Mouse (Mus musculus): ENCODE data around the gene Lsm11. TPM values are rescaled to one million over a fixed set of nuclear protein-coding genes. Genes with fewer than 3 reads are reported as not detected.
A peak's percentile ranks its signal among the peaks of the same experiment; 100 is the strongest.

Gene Lsm11
- polyA plus RNA-seq, 1 experiment from 2014 or later = 12.0 TPM

DNA sequence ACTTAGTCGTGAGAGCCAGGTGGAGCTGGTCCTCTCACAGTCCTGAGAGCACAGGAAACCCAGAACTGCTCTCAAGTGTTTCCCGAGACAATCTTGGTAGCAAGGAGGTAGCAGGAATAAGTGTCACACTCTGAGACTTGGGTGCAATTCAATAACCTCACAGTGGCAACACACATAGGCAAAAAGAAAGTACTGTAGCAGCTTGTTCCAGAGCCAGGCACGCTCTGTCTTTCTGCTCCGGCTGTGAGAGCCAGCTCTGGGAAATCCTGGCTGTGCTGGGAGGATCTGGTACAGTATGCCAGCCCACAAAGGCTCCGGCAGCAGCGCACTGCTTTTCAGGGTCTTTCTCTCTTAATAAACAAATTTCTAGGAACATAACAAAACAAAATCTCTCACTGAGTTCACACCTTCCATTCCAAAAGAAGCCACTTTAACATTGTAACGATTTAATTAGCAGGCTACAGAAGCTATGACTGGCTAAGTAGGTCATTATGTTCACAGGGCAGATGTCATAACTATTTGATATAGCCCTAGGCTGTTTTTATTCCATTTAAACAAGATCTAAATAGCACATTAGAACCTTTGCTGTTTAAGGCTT lies 1.5 kb downstream of the Lsm11 start:
- no peaks in the 10 kb centered on the region for H3K9me3 ChIP-seq (ENCODE audit: control insufficient read depth, low read length)
- H3K4me1 ChIP-seq (replicated peaks; ENCODE audit: control insufficient read depth, insufficient read depth, low read length) = no peaks in the 10 kb centered on the region; the same call in 1 of the 2 replicates
- H3K4me3 ChIP-seq (ENCODE audit: low read depth, low read length) = peak overlapping the region; percentile 83
- peak overlapping the region; percentile 90 for H3K4me2 ChIP-seq (replicated peaks; ENCODE audit: low read depth, low read length)
- ATAC-seq (ENCODE audit: low FRiP score) (no peak), DNase-seq (ENCODE audit: low spot score) (no peak)
- H3K36me3 ChIP-seq (ENCODE audit: control insufficient read depth, insufficient read depth, low read length) = no peaks in the 10 kb centered on the region
- no peak overlapping the region for H3K27ac ChIP-seq (ENCODE audit: low read depth, low read length)
- H3K27me3 ChIP-seq (ENCODE audit: control insufficient read depth, insufficient read depth, low read length) = no peaks in the 10 kb centered on the region
- no peak overlapping the region; the same call in 1 of the 2 replicates for H3K9ac ChIP-seq (ENCODE audit: low read depth, low read length)
- 77% methylated on average over 7 of the region's 7 CpGs for WGBS

DNA sequence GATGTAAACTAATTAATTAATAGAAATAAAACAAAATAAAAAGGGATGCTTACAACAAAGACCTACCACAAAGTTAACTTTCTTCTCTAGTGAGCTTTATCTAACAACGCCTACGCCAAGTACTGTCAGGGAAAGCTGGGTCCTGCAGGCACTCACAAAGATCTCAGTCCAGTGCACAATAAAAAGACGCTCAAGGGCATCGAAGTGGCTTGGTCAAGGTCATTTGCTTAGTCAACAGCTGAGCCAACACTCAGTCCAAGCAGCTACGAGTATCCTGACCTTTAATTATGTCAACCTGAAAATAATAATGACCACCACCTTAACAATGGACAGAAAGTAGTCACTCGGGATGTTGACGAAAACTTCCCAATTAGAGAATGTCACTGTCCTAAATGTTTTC lies 2.5 kb downstream of the Lsm11 start:
- Histone ChIP-seq H3K9ac (ENCODE audit: low read depth, low read length) (no peak overlapping the region), H3K27me3 (ENCODE audit: control insufficient read depth, insufficient read depth, low read length) (no peaks in the 10 kb centered on the region), H3K4me2 (replicated peaks; ENCODE audit: low read depth, low read length) (no peak overlapping the region), H3K27ac (ENCODE audit: low read depth, low read length) (no peak overlapping the region), H3K4me1 (replicated peaks; ENCODE audit: control insufficient read depth, insufficient read depth, low read length) (no peaks in the 10 kb centered on the region; the same call in 1 of the 2 replicates), H3K9me3 (ENCODE audit: control insufficient read depth, low read length) (no peaks in the 10 kb centered on the region), H3K36me3 (ENCODE audit: control insufficient read depth, insufficient read depth, low read length) (no peaks in the 10 kb centered on the region), H3K4me3 (ENCODE audit: low read depth, low read length) (no peak overlapping the region)
- DNase-seq (ENCODE audit: low spot score) (no peak), ATAC-seq (ENCODE audit: low FRiP score) (no peak)
- WGBS = 92% methylated on average over 7 of the region's 7 CpGs

DNA sequence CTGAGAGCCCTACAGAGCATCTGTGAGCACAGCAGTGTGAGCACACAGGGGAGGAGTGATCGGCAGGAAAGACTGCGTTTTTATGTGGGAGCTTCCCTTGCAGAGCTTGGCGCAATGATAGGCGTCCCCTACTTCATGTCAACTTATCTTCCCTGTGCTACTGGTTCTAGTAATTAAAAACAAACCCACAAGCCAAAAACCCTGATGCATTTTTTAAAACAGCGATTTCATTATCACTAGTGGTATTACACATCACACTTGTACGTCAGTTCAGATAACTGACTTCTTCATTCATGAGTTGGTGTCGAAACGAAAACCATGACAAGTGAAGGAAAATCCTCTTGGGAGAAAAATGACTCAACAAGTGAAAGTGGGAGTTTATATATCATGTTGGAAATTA lies 5.8 kb downstream of the Lsm11 start:
- ATAC-seq (ENCODE audit: low FRiP score) = no peak
- Histone ChIP-seq H3K27ac (ENCODE audit: low read depth, low read length) (no peak overlapping the region), H3K9me3 (ENCODE audit: control insufficient read depth, low read length) (no peaks in the 10 kb centered on the region), H3K4me2 (replicated peaks; ENCODE audit: low read depth, low read length) (no peak overlapping the region), H3K4me1 (replicated peaks; ENCODE audit: control insufficient read depth, insufficient read depth, low read length) (no peaks in the 10 kb centered on the region; the same call in 1 of the 2 replicates), H3K9ac (ENCODE audit: low read depth, low read length) (no peak overlapping the region), H3K36me3 (ENCODE audit: control insufficient read depth, insufficient read depth, low read length) (no peaks in the 10 kb centered on the region), H3K27me3 (ENCODE audit: control insufficient read depth, insufficient read depth, low read length) (no peaks in the 10 kb centered on the region), H3K4me3 (ENCODE audit: low read depth, low read length) (no peak overlapping the region)
- no peak for DNase-seq (ENCODE audit: low spot score)
- 95% methylated on average over 8 of the region's 8 CpGs for WGBS

DNA sequence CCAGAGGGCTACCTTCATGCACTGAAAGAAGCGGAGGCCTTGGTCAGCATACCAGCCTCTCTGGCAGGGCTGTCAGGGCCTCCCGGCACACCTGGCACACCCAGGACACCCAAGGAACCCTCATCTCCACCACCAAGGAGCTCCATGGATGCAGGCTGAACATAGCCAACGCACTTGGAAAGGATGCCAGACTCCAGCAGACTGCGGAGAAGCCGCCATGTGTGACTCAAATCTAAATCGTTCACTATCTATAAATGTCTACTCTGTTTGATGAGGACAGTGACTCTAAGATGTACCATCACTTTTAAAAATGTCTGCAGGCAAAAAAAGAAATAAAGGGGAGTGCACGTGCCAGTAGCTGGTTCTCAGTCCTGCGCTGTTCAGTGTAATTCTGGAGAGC lies 7.3 kb downstream of the Lsm11 start:
- Histone ChIP-seq H3K4me1 (replicated peaks; ENCODE audit: control insufficient read depth, insufficient read depth, low read length) (no peaks in the 10 kb centered on the region), H3K27me3 (ENCODE audit: control insufficient read depth, insufficient read depth, low read length) (no peaks in the 10 kb centered on the region), H3K4me3 (ENCODE audit: low read depth, low read length) (no peak overlapping the region), H3K4me2 (replicated peaks; ENCODE audit: low read depth, low read length) (no peak overlapping the region), H3K27ac (ENCODE audit: low read depth, low read length) (no peak overlapping the region), H3K9ac (ENCODE audit: low read depth, low read length) (no peak overlapping the region), H3K36me3 (ENCODE audit: control insufficient read depth, insufficient read depth, low read length) (no peaks in the 10 kb centered on the region), H3K9me3 (ENCODE audit: control insufficient read depth, low read length) (no peaks in the 10 kb centered on the region)
- DNase-seq (ENCODE audit: low spot score) = no peak
- 96% methylated on average over 8 of the region's 8 CpGs for WGBS
- no peak for ATAC-seq (ENCODE audit: low FRiP score)

DNA sequence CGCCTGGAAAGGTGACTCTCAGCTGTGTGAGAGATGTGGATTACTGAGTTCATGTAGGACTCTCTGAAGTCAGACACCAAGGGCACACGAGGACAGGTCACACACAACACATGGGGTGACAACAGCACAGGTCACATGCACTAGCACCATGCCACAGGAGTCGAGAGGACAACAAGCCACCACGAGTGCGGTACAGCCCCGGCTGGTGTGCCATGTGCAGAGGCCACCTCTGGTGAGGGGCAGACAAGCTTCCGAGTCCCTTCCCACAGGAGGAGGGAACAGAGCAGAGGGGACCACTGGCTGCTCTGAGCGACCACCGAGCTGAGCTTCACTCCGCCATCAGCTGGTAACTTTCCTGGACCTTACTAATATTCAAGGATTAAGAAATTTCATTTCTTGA lies 12.0 kb downstream of the Lsm11 start:
- H3K9ac ChIP-seq (ENCODE audit: low read depth, low read length) = no peak overlapping the region
- no peak overlapping the region for H3K4me2 ChIP-seq (replicated peaks; ENCODE audit: low read depth, low read length)
- no peak overlapping the region for H3K4me3 ChIP-seq (ENCODE audit: low read depth, low read length)
- 91% methylated on average over 10 of the region's 10 CpGs for WGBS
- DNase-seq (ENCODE audit: low spot score) (no peak), ATAC-seq (ENCODE audit: low FRiP score) (no peak)
- no peaks in the 10 kb centered on the region for H3K27me3 ChIP-seq (ENCODE audit: control insufficient read depth, insufficient read depth, low read length)
- H3K27ac ChIP-seq (ENCODE audit: low read depth, low read length) = no peak overlapping the region
- no peaks in the 10 kb centered on the region for H3K9me3 ChIP-seq (ENCODE audit: control insufficient read depth, low read length)
- H3K4me1 ChIP-seq (replicated peaks; ENCODE audit: control insufficient read depth, insufficient read depth, low read length) = no peaks in the 10 kb centered on the region
- H3K36me3 ChIP-seq (ENCODE audit: control insufficient read depth, insufficient read depth, low read length) = no peaks in the 10 kb centered on the region

DNA sequence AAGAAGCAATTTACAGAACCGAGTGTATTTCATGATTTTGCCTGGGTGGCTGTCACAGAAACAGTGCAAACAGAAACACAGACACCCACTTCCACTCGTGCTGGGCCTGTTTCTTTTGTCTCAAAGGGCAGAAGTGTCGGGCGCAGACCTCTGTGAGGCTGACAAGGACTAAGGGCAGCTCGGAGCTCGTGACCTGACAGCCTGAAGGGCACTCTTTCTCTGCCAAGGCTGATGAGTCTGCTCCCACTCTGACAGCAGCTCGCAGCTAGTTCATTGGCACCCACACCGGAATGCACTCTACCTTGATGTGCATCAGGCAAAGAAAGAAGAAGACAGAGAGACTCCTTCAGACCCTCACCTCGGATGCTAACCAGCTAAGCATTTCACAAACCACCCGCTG lies 15.2 kb downstream of the Lsm11 start:
- Histone ChIP-seq H3K36me3 (ENCODE audit: control insufficient read depth, insufficient read depth, low read length) (no peaks in the 10 kb centered on the region), H3K4me2 (replicated peaks; ENCODE audit: low read depth, low read length) (no peak overlapping the region), H3K4me1 (replicated peaks; ENCODE audit: control insufficient read depth, insufficient read depth, low read length) (no peaks in the 10 kb centered on the region; the same call in 1 of the 2 replicates), H3K9ac (ENCODE audit: low read depth, low read length) (no peak overlapping the region), H3K9me3 (ENCODE audit: control insufficient read depth, low read length) (no peaks in the 10 kb centered on the region), H3K27me3 (ENCODE audit: control insufficient read depth, insufficient read depth, low read length) (no peaks in the 10 kb centered on the region), H3K27ac (ENCODE audit: low read depth, low read length) (no peak overlapping the region), H3K4me3 (ENCODE audit: low read depth, low read length) (no peak overlapping the region)
- no peak for DNase-seq (ENCODE audit: low spot score)
- 91% methylated on average over 10 of the region's 10 CpGs for WGBS
- no peak for ATAC-seq (ENCODE audit: low FRiP score)

DNA sequence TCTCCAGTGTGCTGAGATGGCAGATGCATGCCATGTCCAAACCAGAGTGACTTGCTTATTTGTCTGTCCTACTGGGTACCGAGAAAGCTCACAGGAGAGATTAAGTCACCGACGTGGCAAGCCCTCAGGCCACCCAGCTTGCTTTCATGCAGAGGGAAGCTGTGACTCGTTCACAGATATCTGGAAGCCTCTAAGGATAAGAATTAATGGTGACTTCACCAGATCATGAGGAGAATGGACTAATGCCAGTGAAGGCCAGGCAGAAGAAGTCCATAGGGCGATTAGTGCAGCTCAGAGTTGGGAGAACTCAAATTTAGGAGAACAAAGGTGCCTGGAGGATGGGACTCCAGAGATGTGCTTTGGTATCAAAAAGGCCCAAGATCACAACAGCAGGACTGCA lies 17.3 kb downstream of the Lsm11 start:
- no peak overlapping the region for H3K27ac ChIP-seq (ENCODE audit: low read depth, low read length)
- no peak overlapping the region for H3K4me2 ChIP-seq (replicated peaks; ENCODE audit: low read depth, low read length)
- no peaks in the 10 kb centered on the region for H3K9me3 ChIP-seq (ENCODE audit: control insufficient read depth, low read length)
- no peak overlapping the region for H3K9ac ChIP-seq (ENCODE audit: low read depth, low read length)
- 78% methylated on average over 5 of the region's 5 CpGs for WGBS
- H3K4me3 ChIP-seq (ENCODE audit: low read depth, low read length) = no peak overlapping the region
- H3K36me3 ChIP-seq (ENCODE audit: control insufficient read depth, insufficient read depth, low read length) = no peaks in the 10 kb centered on the region
- no peaks in the 10 kb centered on the region for H3K27me3 ChIP-seq (ENCODE audit: control insufficient read depth, insufficient read depth, low read length)
- H3K4me1 ChIP-seq (replicated peaks; ENCODE audit: control insufficient read depth, insufficient read depth, low read length) = no peaks in the 10 kb centered on the region; the same call in 1 of the 2 replicates
- ATAC-seq (ENCODE audit: low FRiP score) (no peak), DNase-seq (ENCODE audit: low spot score) (no peak)

DNA sequence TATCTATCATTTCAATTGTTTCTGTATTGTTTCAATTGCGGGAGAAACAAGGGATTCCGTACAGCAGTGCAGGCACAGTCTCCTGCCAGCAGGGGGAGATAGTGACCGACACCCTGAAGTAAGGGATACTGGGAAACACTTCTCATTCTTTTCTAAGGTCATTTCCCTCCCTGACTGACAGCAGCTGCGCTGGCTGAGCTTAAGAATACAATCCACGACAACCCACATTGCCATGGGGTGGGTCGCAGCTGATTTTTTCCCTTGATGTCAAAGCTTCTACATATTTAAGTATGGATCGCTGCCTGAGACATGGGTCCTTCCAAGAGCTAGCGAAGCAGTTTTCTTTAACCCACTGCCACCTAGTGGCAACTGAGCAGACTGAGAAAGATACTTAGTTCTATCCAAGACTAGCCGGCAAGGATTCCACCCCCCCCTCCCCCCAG lies 18.1 kb downstream of the Lsm11 start:
- Histone ChIP-seq H3K9ac (ENCODE audit: low read depth, low read length) (peak overlapping the region; percentile 31; the same call in 1 of the 2 replicates), H3K4me3 (ENCODE audit: low read depth, low read length) (peak overlapping the region; percentile 27), H3K27ac (ENCODE audit: low read depth, low read length) (no peak overlapping the region), H3K36me3 (ENCODE audit: control insufficient read depth, insufficient read depth, low read length) (no peaks in the 10 kb centered on the region), H3K27me3 (ENCODE audit: control insufficient read depth, insufficient read depth, low read length) (no peaks in the 10 kb centered on the region), H3K9me3 (ENCODE audit: control insufficient read depth, low read length) (no peaks in the 10 kb centered on the region), H3K4me1 (replicated peaks; ENCODE audit: control insufficient read depth, insufficient read depth, low read length) (no peaks in the 10 kb centered on the region; the same call in 1 of the 2 replicates), H3K4me2 (replicated peaks; ENCODE audit: low read depth, low read length) (peak overlapping the region; percentile 41)
- 1% methylated on average over 9 of the region's 9 CpGs for WGBS
- peak; percentile 86 for ATAC-seq (ENCODE audit: low FRiP score)
- DNase-seq (ENCODE audit: low spot score) = peak; percentile 90

DNA sequence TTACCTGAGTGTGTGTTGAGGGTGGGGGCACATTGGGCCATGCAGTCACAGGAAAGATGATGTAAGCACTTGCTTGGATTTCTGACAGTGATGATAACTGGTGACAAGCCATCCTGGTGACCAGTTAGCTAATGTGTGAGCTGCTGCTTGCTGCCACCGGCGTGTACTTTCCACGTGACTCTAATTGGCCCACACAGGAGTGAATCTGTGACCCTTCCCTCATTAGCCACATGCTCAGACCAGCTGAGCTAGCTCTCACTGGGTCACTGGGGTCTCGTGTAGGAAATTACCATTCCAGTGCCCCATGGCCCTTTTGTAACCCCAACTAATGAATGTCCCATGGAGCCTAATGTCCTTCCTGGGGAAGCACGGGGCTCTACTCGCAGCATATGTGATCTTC lies 19.3 kb downstream of the Lsm11 start:
- 47% methylated on average over 6 of the region's 6 CpGs for WGBS
- peak; percentile 52 for ATAC-seq (ENCODE audit: low FRiP score)

More for the DNA sequence above, 19.3 kb downstream of the Lsm11 start:
- DNase-seq (ENCODE audit: low spot score) = peak; percentile 30
- H3K36me3 ChIP-seq (ENCODE audit: control insufficient read depth, insufficient read depth, low read length) = no peaks in the 10 kb centered on the region
- no peak overlapping the region for H3K4me2 ChIP-seq (replicated peaks; ENCODE audit: low read depth, low read length)
- peaks cover 6% of the 10 kb centered on the region; the same call in 1 of the 2 replicates for H3K4me1 ChIP-seq (replicated peaks; ENCODE audit: control insufficient read depth, insufficient read depth, low read length)
- no peaks in the 10 kb centered on the region for H3K27me3 ChIP-seq (ENCODE audit: control insufficient read depth, insufficient read depth, low read length)
- no peak overlapping the region for H3K4me3 ChIP-seq (ENCODE audit: low read depth, low read length)
- no peak overlapping the region for H3K9ac ChIP-seq (ENCODE audit: low read depth, low read length)
- H3K9me3 ChIP-seq (ENCODE audit: control insufficient read depth, low read length) = no peaks in the 10 kb centered on the region
- 0 out of 2 replicates have a peak overlapping the region, but pooled peaks have one; percentile 3 for H3K27ac ChIP-seq (ENCODE audit: low read depth, low read length)
